Mouse (Mus musculus): ENCODE measurements at regions not wholly inside any gene's neighbourhood (a gene's known extent, or its start where the extent isn't known, plus 50 kb on each side); places are given as distances from the start of the nearest gene placed in this dataset.
A peak's percentile ranks its signal among the peaks of the same experiment; 100 is the strongest.
"Not testable (repeated sequence)": the region's sequence is repeated elsewhere in the genome, so short reads cannot be mapped to it uniquely, and the experiment has no call there.

- no peak for ATAC-seq (replicated peaks; ENCODE audit: low read depth, poor library complexity, severe bottlenecking)
Measured at GRCm38 (mm10) chr3:69669541-69669940, 52.2 kb upstream of the Nmd3 start.

- no peak for ATAC-seq (replicated peaks; ENCODE audit: low read depth, poor library complexity, severe bottlenecking)
Measured at GRCm38 (mm10) chr3:69667820-69668219, 54.0 kb upstream of the Nmd3 start.

- 0 out of 2 replicates have a peak, but pooled peaks have one; percentile 29 for ATAC-seq (replicated peaks; ENCODE audit: low read depth, poor library complexity, severe bottlenecking)
Measured at GRCm38 (mm10) chr3:69667359-69667758, 54.4 kb upstream of the Nmd3 start.

- no peak for ATAC-seq (replicated peaks; ENCODE audit: low read depth, poor library complexity, severe bottlenecking)
Measured at GRCm38 (mm10) chr3:69664277-69664676, 57.5 kb upstream of the Nmd3 start.

- no peak for ATAC-seq (replicated peaks; ENCODE audit: low read depth, poor library complexity, severe bottlenecking)
Measured at GRCm38 (mm10) chr3:69658185-69658584, 59.4 kb upstream of the B3galnt1 start.

DNA sequence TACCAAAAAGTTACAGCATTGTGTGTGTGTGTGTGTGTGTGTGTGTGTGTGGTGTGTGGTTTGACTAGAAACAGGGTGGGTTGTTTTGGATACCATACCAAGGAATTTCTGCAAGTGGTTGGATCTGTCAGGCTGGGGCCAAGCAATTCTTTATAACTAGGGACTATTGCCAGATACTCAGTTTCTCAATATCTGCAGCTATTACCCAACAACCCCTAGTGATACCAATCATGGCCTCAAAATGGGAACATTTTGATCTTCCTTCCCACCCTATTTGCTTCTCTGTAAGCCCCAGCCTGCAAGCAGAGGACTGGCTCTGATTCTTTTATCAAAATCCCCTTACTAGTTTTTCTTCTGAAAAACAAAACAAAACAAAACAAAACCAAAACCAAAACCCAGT lies 58.8 kb upstream of the B3galnt1 start:
- peak; percentile 47 for ATAC-seq (replicated peaks; ENCODE audit: low read depth, poor library complexity, severe bottlenecking)

DNA sequence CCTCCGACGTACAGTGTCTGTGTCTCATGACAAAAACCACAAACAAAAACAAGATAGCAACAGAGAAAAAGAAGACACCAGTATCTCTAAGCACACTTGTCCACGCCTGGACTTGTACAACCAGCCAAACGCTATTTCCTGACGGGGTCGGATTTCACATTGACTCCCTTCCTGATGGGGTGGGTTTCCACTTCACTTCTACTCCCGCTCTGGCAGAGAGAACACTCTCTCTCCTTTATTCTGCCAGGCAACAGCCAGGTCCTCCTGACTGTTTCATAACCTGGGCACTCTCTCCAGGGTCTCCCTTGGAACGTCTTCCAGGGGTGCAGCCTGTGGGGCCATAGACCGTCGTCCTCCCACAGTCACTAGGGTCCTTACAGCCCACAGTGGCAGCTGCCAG lies 56.9 kb upstream of the B3galnt1 start:
- not testable (repeated sequence) for ATAC-seq (replicated peaks; ENCODE audit: low read depth, poor library complexity, severe bottlenecking)

- ATAC-seq (replicated peaks; ENCODE audit: low read depth, poor library complexity, severe bottlenecking), result 0 out of 2 replicates have a peak, but pooled peaks have one; percentile 32
Measured at GRCm38 (mm10) chr3:69655001-69655400, 56.2 kb upstream of the B3galnt1 start.

DNA sequence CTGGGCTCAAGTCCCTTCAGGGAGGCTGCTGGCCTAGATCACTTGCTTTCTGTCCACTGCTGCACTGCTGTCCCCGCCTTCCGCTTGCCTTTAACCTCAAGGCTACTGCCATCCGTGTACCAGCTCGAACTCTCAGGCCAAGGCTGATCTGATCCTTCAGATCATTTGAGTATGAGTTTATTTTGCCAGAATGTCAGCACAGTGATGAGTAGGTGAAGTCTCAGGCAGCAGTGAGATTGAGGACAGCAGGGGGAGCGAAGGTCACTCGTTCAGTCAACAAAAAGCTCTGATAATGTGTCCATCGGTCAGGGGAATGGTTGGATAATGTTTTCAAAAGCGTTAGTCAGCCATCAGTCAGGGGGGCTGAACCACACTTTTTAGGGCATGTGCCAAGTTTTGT lies 54.6 kb upstream of the B3galnt1 start:
- not testable (repeated sequence) for ATAC-seq (replicated peaks; ENCODE audit: low read depth, poor library complexity, severe bottlenecking)

GRCm38 (mm10) chr3:69649561-69649960 lies 50.8 kb upstream of the B3galnt1 start:
- no peak for ATAC-seq (replicated peaks; ENCODE audit: low read depth, poor library complexity, severe bottlenecking)
